Mouse (Mus musculus): ENCODE measurements around the gene Nckap5. TPM values are rescaled to one million over a fixed set of nuclear protein-coding genes. Genes with fewer than 3 reads are reported as not detected.

Gene Nckap5
- polyA plus RNA-seq, 1 experiment from 2014 or later: 16.6 TPM

DNA sequence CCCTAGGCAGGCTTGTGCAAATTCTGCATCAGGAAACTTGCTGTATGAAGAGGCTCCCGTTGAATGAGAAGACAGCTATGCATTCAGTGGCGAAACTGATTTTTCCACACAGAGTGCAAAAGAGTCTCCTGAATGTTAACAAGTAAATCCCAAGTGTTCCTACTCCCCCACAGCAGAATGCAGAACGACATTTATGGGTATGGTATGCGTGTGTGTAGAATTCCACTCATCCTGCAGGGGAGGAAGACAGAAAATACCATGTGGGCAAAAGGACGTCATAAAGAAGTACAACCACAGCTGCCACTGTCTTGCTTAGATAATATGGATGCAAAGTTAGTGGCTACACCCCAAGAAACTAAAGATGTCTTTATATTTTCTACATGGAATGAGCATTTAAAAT lies 565.7 kb downstream of the Nckap5 start:
- Histone ChIP-seq H3K27me3 (replicated peaks; ENCODE audit: control insufficient read depth, insufficient read depth, low read length) (no peaks in the 10 kb centered on the region), H3K4me3 (ENCODE audit: low read depth, low read length) (no peak overlapping the region), H3K4me2 (ENCODE audit: low read length) (no peak overlapping the region), H3K27ac (ENCODE audit: low read depth, low read length) (no peak overlapping the region), H3K9me3 (replicated peaks; ENCODE audit: control insufficient read depth, low read length) (no peaks in the 10 kb centered on the region), H3K9ac (ENCODE audit: low read length) (no peak overlapping the region), H3K36me3 (ENCODE audit: control insufficient read depth, insufficient read depth, low read length) (no peaks in the 10 kb centered on the region), H3K4me1 (ENCODE audit: control insufficient read depth, insufficient read depth, low read length) (no peaks in the 10 kb centered on the region)
- 85% methylated on average over 5 of the region's 5 CpGs for WGBS
- DNase-seq (ENCODE audit: low spot score): no peak
- ATAC-seq: no peak

DNA sequence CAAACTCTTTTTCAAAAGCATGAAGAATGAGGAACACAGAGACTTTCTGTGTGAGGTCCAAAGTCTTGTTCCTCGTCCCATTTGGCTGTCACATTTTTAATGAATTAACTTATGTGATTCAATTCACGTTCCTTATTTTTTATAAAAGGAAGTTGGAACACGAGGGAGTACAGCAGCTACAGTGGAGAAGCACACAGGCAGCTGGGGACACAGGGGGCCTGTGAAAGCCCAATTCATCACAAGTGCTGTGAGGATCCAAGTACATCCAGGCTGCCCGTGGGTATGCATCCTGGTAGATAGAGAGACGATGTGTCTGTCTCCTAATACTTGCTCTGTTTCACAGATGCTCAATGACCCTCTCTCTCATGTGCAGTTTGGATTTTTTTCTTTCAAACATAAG lies 576.2 kb downstream of the Nckap5 start:
- H3K4me1 ChIP-seq (ENCODE audit: control insufficient read depth, insufficient read depth, low read length): no peaks in the 10 kb centered on the region
- WGBS: 81% methylated on average over 5 of the region's 5 CpGs
- no peak overlapping the region for H3K27ac ChIP-seq (ENCODE audit: low read depth, low read length)
- no peak for DNase-seq (ENCODE audit: low spot score)
- no peak overlapping the region for H3K4me2 ChIP-seq (ENCODE audit: low read length)
- no peak for ATAC-seq
- no peaks in the 10 kb centered on the region for H3K27me3 ChIP-seq (replicated peaks; ENCODE audit: control insufficient read depth, insufficient read depth, low read length)
- no peaks in the 10 kb centered on the region for H3K9me3 ChIP-seq (replicated peaks; ENCODE audit: control insufficient read depth, low read length)
- H3K4me3 ChIP-seq (ENCODE audit: low read depth, low read length): no peak overlapping the region
- H3K9ac ChIP-seq (ENCODE audit: low read length): no peak overlapping the region
- H3K36me3 ChIP-seq (ENCODE audit: control insufficient read depth, insufficient read depth, low read length): no peaks in the 10 kb centered on the region

DNA sequence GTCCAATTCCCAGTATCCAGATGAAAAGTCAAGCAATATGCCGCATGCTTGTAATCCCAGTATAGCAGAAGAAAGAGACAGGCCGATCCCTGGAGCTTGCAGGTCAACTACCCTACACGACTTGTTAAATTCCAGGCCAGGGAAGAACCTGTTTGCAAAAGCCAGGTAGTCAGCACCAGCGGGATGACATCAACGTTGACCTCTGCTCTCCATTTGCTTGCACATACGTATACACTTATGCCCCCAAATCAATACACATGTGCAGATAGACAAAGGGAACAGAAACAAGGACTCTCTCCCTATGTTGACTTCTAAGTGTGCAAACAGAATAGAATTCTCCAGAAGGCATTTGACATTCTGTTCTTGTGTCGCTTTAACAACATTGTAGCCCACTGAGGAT lies 576.7 kb downstream of the Nckap5 start:
- no peak overlapping the region for H3K4me3 ChIP-seq (ENCODE audit: low read depth, low read length)
- no peak overlapping the region for H3K9ac ChIP-seq (ENCODE audit: low read length)
- H3K4me1 ChIP-seq (ENCODE audit: control insufficient read depth, insufficient read depth, low read length): no peaks in the 10 kb centered on the region
- H3K27me3 ChIP-seq (replicated peaks; ENCODE audit: control insufficient read depth, insufficient read depth, low read length): no peaks in the 10 kb centered on the region
- 96% methylated on average over 7 of the region's 7 CpGs for whole genome bisulfite sequencing
- no peaks in the 10 kb centered on the region for H3K9me3 ChIP-seq (replicated peaks; ENCODE audit: control insufficient read depth, low read length)
- ATAC-seq (no peak), DNase-seq (ENCODE audit: low spot score) (no peak)
- H3K27ac ChIP-seq (ENCODE audit: low read depth, low read length): no peak overlapping the region
- no peaks in the 10 kb centered on the region for H3K36me3 ChIP-seq (ENCODE audit: control insufficient read depth, insufficient read depth, low read length)
- no peak overlapping the region for H3K4me2 ChIP-seq (ENCODE audit: low read length)

DNA sequence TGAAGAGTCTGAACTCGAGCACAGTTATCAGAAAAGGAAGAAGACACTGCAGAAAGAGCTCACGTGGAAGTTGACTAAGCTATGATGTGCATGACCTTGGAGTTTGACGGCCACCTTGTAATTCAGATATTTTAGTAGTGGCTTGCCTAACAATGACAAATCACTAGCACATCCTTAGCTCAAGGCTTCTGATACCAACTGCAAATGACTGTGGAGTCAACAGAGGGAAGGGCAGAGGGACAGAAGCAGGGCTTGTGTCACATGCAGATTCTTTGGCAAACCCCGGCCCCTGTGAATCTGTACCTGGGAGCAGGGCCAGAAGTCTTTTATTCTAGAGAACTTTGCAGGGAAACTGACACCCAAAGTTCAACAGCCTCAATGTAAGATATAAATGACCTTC lies 597.4 kb downstream of the Nckap5 start:
- H3K36me3 ChIP-seq (ENCODE audit: control insufficient read depth, insufficient read depth, low read length): no peaks in the 10 kb centered on the region
- H3K27ac ChIP-seq (ENCODE audit: low read depth, low read length): no peak overlapping the region
- no peak overlapping the region for H3K4me3 ChIP-seq (ENCODE audit: low read depth, low read length)
- H3K4me2 ChIP-seq (ENCODE audit: low read length): no peak overlapping the region
- H3K9me3 ChIP-seq (replicated peaks; ENCODE audit: control insufficient read depth, low read length): no peaks in the 10 kb centered on the region
- DNase-seq (ENCODE audit: low spot score): no peak
- H3K4me1 ChIP-seq (ENCODE audit: control insufficient read depth, insufficient read depth, low read length): no peaks in the 10 kb centered on the region
- no peaks in the 10 kb centered on the region for H3K27me3 ChIP-seq (replicated peaks; ENCODE audit: control insufficient read depth, insufficient read depth, low read length)
- no peak overlapping the region for H3K9ac ChIP-seq (ENCODE audit: low read length)
- ATAC-seq: no peak
- 83% methylated on average over 4 of the region's 4 CpGs for WGBS

DNA sequence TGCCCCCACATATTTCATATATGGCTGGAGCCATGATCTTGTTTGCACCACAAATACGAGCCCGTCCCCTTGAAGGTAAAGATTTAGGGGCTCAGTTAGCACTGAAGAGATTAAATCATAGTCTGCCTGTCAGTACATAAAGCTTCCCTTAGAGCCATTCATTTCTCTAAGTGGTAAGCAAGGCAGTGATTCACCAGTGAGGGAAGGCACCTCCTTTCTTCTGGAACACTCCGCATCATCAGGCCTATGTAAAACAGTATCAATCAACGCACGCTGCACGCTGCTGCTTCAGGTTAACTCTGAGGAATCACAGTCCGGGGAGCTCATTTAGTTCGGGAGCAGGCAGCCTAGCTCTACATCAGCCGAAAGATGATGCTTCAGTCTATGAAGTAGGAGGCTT lies 599.4 kb downstream of the Nckap5 start:
- H3K9me3 ChIP-seq (replicated peaks; ENCODE audit: control insufficient read depth, low read length): no peaks in the 10 kb centered on the region
- H3K9ac ChIP-seq (ENCODE audit: low read length): no peak overlapping the region
- H3K27ac ChIP-seq (ENCODE audit: low read depth, low read length): no peak overlapping the region
- H3K4me2 ChIP-seq (ENCODE audit: low read length): no peak overlapping the region
- no peak overlapping the region for H3K4me3 ChIP-seq (ENCODE audit: low read depth, low read length)
- 75% methylated on average over 9 of the region's 9 CpGs for WGBS
- DNase-seq (ENCODE audit: low spot score): no peak
- H3K27me3 ChIP-seq (replicated peaks; ENCODE audit: control insufficient read depth, insufficient read depth, low read length): no peaks in the 10 kb centered on the region
- ATAC-seq: no peak
- no peaks in the 10 kb centered on the region for H3K36me3 ChIP-seq (ENCODE audit: control insufficient read depth, insufficient read depth, low read length)
- no peaks in the 10 kb centered on the region for H3K4me1 ChIP-seq (ENCODE audit: control insufficient read depth, insufficient read depth, low read length)

DNA sequence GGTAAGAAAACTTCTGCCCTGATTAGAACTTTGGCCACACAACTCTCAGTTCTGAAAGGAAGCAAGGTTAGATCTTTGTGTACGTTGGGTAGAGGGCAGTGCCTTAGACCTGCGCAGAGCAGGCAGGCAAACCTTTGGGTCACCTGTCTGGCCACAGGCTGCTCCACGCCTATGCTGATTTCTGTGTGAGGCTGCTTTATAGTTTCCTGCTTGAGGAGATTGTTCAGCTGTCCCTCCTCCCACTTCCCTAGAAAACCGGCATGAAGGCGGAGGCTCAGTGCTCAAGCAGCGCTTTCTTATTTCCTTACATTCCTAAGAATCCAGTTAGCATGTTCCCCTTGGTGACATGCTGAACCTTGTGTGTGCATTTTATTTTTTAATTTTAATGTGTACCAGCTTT lies 620.4 kb downstream of the Nckap5 start:
- Histone ChIP-seq H3K27me3 (replicated peaks; ENCODE audit: control insufficient read depth, insufficient read depth, low read length) (no peaks in the 10 kb centered on the region), H3K4me2 (ENCODE audit: low read length) (no peak overlapping the region), H3K9ac (ENCODE audit: low read length) (no peak overlapping the region), H3K27ac (ENCODE audit: low read depth, low read length) (no peak overlapping the region), H3K4me3 (ENCODE audit: low read depth, low read length) (no peak overlapping the region), H3K9me3 (replicated peaks; ENCODE audit: control insufficient read depth, low read length) (no peaks in the 10 kb centered on the region), H3K36me3 (ENCODE audit: control insufficient read depth, insufficient read depth, low read length) (no peaks in the 10 kb centered on the region; the same call in 1 of the 2 replicates), H3K4me1 (ENCODE audit: control insufficient read depth, insufficient read depth, low read length) (peaks cover 7% of the 10 kb centered on the region; the same call in 1 of the 2 replicates)
- DNase-seq (ENCODE audit: low spot score) (no peak), ATAC-seq (no peak)
- WGBS: 89% methylated on average over 6 of the region's 6 CpGs

DNA sequence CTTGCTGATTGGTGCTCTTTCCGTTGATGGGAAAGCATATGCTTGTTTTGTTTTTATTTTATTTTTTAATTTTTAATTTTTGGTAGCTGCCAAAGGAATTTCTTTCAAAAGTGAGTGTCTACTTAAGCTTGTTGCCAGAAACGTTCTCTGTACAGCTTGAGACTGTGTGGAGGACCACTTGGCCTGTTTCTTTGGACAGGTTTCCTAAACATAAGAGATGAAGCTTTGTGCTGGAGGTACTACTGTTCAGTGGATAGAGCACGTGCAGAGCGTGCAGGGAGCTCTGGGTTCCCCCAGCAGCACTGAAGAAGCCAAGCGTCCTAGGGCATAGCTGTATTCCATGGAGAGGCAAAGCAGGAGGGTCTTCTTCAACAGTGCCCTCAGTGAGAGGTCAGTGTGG lies 620.9 kb downstream of the Nckap5 start:
- no peak overlapping the region for H3K4me2 ChIP-seq (ENCODE audit: low read length)
- no peak overlapping the region for H3K9ac ChIP-seq (ENCODE audit: low read length)
- no peaks in the 10 kb centered on the region for H3K36me3 ChIP-seq (ENCODE audit: control insufficient read depth, insufficient read depth, low read length)
- H3K9me3 ChIP-seq (replicated peaks; ENCODE audit: control insufficient read depth, low read length): no peaks in the 10 kb centered on the region
- H3K27me3 ChIP-seq (replicated peaks; ENCODE audit: control insufficient read depth, insufficient read depth, low read length): no peaks in the 10 kb centered on the region
- no peak overlapping the region for H3K27ac ChIP-seq (ENCODE audit: low read depth, low read length)
- H3K4me1 ChIP-seq (ENCODE audit: control insufficient read depth, insufficient read depth, low read length): peaks cover 7% of the 10 kb centered on the region; the same call in 1 of the 2 replicates
- ATAC-seq: no peak
- WGBS: 88% methylated on average over 5 of the region's 5 CpGs
- no peak for DNase-seq (ENCODE audit: low spot score)
- H3K4me3 ChIP-seq (ENCODE audit: low read depth, low read length): no peak overlapping the region

DNA sequence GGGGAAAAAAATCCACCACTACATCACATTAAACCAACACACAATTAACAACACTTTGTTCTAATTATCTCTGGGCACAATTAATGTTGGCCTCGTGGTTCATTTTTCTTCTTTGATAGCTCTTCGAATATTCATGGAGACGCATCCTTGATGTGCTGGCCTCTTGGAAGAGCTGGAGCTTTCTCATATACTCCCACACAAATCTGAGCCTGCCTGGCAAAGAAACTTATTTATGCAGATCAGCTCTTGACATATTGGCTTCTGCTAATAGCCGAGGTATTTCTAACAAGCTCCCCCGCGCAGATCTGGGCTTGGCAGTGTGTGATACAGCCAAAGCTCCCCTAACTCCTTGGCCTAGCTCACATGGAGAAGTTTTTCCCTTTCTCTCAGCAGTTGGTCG lies 621.5 kb downstream of the Nckap5 start:
- ATAC-seq (peak; percentile 37), DNase-seq (ENCODE audit: low spot score) (peak; percentile 56)
- Histone ChIP-seq H3K36me3 (ENCODE audit: control insufficient read depth, insufficient read depth, low read length) (no peaks in the 10 kb centered on the region), H3K27ac (ENCODE audit: low read depth, low read length) (no peak overlapping the region), H3K4me2 (ENCODE audit: low read length) (no peak overlapping the region), H3K9me3 (replicated peaks; ENCODE audit: control insufficient read depth, low read length) (no peaks in the 10 kb centered on the region), H3K9ac (ENCODE audit: low read length) (no peak overlapping the region), H3K4me3 (ENCODE audit: low read depth, low read length) (no peak overlapping the region), H3K4me1 (ENCODE audit: control insufficient read depth, insufficient read depth, low read length) (peaks cover 7% of the 10 kb centered on the region; the same call in 1 of the 2 replicates), H3K27me3 (replicated peaks; ENCODE audit: control insufficient read depth, insufficient read depth, low read length) (no peaks in the 10 kb centered on the region)
- 44% methylated on average over 7 of the region's 7 CpGs for WGBS

DNA sequence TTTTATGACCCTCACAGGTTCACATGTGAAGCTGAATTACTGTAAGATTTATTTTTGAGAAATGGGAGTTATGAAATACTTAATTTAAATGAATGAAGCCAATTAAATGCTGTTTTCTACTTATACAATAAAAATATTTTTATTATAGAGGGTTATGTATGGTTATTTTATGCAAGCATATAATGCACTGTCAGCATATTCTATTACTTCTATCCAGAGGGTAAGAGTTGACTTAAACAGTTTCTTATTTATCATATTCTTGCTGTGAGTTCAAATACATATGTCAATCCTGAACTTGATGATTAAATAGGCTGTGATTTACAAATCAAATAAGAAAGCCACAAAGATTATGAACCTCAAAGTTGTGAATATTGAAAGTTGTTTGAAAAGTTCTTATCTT lies 633.7 kb downstream of the Nckap5 start:
- Histone ChIP-seq H3K4me3 (ENCODE audit: low read depth, low read length) (no peak overlapping the region), H3K27ac (ENCODE audit: low read depth, low read length) (no peak overlapping the region), H3K4me1 (ENCODE audit: control insufficient read depth, insufficient read depth, low read length) (no peaks in the 10 kb centered on the region), H3K36me3 (ENCODE audit: control insufficient read depth, insufficient read depth, low read length) (no peaks in the 10 kb centered on the region), H3K9me3 (replicated peaks; ENCODE audit: control insufficient read depth, low read length) (no peaks in the 10 kb centered on the region), H3K27me3 (replicated peaks; ENCODE audit: control insufficient read depth, insufficient read depth, low read length) (no peaks in the 10 kb centered on the region), H3K9ac (ENCODE audit: low read length) (no peak overlapping the region), H3K4me2 (ENCODE audit: low read length) (no peak overlapping the region)
- ATAC-seq: no peak
- no peak for DNase-seq (ENCODE audit: low spot score)

Data from forebrain, embryonic 14.5 days (tissue).